Mouse (Mus musculus): ENCODE data around the gene Spata20.

Spata20 gene

DNA sequence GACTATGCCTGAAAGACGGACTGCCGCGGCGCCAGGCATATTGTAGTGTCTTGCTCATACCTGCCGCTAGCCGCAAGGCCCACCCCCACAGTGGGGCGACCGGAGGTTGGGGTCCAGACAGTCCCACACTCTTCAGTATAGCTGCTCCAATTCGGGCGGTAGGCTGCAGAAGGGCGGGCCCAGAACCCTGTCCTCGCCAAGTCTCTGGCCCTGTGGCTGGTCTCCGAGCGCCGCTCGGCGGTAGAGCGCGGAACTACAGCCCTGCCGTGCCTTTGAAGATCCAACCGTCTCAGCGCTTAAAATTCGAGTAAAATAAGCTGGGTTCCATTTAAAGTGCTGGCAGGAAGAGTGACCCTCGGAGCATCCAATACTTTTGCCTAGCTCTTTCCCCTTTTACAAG lies at the start of gene Spata20:
Gene Spata20, minus strand, starts transcription at position 179 of the 400 bp plus-strand sequence.
- peak; percentile 93 for DNase-seq

DNA sequence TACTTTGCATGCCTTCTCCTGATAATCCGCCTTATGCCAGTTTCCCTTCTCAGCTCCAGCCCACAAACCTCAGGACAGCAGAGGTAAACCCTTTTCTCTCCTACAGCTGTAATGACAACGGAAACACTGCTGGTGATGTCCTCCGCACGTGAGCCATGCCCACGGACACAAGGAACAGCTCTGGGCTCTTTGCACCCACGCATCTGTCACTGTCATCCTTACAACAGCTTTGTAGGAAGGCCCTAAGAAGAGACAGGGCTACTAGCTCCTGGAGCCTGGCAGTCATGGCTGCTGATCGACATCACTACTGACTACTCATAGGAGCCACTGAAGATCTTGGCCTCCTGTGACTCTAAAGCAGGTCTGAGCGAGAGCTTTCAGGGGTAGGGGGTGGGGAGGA lies 47.2 kb upstream of the Spata20 start:
- no peak for DNase-seq

DNA sequence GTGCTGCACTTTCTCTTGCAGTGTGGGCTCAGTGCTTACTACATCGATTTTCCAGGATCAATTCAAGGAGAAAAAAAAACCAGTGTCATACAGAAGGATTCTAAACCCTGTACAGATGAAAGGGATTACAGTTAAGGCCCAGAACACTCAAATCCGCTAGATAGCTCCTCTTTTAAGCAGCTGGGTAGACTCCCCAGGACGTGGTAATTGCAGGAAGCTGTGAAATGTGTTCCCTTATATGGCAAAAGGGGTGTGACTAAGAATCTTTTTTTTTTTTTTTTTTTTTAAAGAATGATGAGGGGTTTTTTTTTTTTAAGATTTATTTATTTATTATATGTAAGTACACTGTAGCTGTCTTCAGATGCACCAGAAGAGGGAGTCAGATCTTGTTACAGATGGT lies 42.9 kb upstream of the Spata20 start:
- DNase-seq: no peak

DNA sequence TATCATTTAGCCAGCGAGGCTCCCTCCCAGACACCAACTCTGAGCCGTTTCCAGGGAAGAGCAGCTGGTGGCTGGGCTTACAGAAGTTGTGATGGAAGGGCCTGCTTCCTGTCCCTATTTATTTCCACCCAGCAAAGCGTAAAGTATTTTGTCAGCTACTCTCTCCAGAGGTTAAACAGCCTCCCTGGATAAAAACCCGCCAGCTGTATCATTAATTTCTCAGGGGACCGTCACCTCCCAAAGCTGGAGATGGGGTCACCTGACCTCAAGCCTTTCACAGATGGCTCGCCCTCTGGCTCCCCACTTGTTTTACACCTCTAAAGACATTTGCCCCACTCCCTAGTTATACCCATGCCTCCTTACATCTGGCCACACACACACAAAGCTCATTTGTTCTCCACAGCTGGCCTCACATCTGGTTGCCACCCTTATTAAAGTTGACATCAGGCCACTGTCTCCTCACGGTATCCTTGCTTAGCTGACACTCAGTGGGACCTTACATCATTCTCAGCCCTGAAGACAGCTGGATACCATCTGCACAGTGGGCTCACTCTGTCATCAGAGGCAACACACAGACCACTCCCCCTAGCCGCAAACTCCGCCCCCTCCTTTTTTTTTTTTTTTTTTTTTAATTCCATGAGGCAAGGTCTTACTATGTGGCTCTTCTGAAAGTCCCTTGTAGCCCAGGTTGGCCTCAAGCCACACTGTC lies 40.3 kb upstream of the Spata20 start:
- no peak for DNase-seq

DNA sequence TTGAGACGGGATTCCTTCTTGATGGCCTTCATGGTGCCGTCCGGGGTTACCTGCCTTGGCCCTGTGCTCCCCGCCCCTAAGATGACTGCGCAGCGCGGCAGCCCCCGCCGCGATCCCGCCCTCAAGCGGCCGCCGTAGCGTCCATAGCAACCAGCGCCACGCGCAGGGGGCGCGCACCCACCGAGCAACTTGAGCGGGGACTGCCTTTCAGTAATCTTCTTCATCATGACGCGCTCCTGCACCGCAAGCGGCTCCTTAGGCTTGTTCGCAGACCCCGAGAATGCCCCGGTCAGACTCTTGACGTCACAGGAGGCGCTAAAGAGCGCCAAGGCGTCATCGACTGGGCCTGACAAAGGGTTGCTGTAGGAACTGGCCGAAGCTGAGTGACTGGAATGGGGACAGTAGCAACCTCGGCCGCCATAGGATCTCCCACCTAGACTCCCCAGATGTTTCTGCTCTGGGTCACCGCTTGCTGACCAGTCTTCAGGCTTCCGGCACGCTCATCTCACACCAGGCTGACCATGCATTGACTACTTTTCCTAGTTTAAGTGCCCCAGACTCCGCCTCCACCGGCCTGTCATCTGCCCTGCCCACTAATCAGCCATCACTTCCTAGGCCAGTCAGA lies 35.4 kb upstream of the Spata20 start, which contains the start of gene Mycbpap:
Gene Mycbpap, minus strand, starts transcription at position 524 of the 625 bp plus-strand sequence.
- DNase-seq: peak; percentile 81

DNA sequence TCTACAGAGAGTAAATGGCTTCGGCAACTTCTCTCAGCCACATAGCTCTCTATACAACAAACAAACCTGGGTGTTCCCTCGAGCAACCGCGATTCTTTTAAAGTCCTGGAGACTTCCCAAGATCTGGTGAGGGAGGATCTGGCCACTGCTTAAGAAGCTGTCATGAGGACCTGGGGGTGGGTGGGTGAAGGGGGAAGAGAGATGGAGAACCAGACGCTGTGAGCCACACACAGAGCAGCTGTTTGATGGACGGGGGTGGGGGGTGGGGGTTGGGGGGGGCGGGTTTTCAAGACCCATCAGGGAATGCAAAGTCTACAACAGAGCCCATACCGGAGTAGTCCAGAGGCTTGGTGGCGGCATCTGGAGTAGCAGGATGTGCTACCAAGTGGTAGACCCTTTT lies 27.5 kb upstream of the Spata20 start:
- DNase-seq: no peak

DNA sequence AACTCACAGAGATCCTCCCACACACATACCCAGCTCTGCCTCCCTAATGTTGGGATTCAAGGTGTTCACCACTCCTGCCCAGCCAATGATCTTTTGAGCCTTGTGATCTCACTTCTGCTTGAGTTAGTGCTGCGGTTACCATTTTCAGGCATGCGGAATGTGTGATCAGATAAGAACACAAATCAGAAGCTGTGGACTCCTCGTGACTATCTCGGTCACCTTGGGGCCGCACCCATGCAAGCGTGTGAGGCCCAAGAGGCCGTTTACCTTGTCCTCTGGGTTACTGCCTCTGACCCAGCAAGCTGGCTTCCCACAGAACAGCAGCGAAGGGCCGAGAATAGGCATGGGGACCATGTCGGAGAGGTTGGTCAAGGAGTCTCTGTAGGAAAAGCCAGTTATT lies 23.0 kb upstream of the Spata20 start:
- DNase-seq: no peak

DNA sequence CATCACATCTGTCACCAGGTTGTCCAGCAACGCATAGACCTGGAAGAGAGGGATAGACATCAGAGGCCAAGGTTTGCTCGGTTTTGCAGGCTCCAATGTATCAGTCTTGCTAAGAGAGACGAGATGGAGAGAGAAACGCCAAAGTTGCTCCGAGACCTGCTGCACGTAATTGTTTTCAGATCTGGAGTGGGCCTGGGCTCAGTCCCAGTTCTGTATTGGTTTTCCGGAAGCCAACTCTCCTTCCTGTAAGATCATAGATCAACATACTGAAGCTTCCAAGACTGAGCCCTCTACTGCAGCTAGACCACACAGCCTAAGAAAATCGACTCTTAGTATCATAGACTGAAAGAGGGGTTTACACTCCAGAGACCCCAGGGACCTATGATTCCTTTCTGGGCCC lies 15.5 kb upstream of the Spata20 start:
- DNase-seq: no peak

DNA sequence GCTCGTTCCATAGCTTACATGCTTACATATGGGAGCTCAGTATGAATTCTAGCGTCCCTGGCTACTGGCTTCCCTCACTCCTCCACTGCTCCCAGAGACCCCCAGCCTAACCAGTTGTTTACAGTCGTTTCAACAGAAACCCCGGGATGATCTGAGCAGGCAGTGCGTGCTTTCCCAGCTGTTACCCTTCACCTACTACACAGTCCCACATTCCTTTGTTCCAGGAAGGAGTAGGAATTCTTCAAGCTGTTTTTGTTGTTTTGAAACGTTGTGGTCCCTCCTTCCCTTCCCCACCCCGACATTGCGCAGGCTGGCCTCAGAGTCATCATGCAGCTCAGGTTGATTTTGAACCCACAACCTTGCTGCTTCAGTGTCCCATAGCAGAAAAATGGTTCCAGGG lies 14.4 kb upstream of the Spata20 start:
- DNase-seq: no peak

DNA sequence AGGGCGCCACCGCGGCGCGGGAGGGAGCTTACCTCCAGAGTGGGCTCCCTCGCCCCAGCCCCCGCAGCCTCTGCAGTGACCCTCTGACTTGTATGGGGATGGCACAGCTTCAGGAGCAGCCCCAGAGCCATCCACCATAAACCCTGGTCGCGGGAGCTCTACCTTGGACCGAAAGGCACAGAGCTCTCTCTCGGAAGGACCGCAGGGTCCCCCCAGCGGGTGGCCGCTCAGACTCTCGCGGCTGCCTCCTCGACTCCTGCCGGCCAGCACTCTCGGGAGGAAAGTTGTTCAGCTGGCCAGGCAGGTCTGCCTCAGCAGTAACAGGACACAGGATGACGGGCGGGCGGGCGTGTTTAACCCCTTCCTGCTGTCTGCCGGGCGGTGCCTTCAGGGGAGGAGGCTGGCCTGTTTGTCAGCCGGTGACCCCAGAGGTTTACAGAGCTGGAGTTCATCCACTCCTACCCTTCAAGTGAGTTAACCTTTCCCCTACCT lies 13.7 kb upstream of the Spata20 start, which contains the start of gene Epn3:
Gene Epn3, minus strand, starts transcription at position 314 of the 492 bp plus-strand sequence.
- peak; percentile 79 for DNase-seq

DNA sequence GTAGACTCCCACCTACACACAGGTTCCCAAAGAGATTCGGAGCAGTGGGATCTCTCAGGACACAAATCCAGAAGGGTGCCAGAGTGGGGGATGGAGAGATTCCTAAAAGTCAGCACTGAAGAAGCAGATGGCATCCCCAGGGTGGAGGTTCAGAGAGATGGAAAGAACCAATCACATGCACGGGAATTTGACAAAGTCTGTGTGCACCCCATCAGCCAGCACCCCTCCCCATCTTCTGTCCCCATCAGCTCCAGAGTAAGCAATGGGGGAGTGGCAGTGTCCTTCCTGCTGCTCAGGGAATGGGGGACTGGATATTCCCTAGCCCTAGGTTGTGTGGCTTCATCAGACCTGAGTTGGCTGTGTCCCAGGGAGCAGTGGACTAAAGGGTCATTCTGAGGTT lies 13.1 kb upstream of the Spata20 start:
- DNase-seq: no peak

DNA sequence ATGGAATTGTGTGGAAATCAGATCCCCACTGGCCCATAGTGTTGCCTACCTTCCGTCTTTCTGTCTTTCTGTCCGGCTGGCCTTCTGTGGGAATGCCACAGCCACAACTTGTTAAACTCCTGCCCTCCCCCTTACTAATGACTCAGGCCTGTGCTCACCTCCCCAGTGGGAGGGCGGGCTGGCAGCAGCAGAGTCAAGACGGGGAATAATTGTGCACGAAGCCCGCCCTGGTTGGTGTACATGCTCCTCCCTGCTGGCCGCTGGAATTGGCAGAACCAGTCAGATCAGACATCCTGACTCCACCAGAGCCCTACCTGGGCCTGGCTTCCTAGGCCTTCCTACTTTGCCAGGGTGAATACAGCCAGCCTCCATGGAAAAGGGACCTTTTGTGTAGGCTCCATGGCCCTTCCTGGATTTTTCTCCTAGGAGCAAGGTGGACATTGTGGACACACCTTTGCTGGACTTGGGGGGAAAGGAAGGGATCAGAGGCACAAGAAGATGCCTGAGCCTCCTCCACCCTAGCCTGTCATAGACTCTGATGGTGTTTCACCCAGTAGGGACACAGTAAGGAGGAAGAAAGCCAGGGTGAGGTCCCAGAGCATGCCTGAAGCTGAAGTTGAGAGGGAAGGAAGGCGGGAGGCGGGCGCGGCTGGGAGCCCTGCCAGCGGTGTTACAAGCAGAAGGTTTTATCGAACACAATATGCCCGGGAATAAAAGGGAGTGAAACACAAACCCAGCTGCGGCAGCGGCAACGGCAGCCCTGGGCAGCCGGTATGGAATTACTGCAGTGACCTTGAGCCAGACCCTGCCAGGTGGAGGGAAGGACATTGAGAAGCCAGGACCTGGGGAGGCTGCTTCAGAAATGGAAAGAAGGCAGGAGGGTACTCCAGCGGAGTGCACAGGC lies 12.4 kb upstream of the Spata20 start:
- peak; percentile 78 for DNase-seq

DNA sequence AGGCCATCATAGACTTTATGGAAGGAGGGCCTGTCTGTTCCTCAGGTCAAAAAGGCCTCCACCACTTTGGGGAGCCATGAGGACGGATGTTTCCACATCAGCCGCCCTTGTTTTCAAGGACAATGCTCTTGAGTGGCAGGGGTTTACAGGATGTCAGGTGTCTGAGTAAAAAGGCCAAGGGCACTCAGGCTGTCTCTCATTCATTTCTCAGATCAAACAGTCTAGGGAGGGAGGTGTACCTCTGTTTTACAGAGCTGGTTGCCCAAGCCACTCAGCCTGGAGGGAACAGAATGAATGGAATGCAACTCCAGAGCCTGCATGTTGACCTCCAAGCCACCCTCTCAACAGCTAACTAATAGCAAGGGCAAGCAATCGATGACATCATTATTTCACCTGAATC lies 9.4 kb upstream of the Spata20 start:
- DNase-seq: no peak

DNA sequence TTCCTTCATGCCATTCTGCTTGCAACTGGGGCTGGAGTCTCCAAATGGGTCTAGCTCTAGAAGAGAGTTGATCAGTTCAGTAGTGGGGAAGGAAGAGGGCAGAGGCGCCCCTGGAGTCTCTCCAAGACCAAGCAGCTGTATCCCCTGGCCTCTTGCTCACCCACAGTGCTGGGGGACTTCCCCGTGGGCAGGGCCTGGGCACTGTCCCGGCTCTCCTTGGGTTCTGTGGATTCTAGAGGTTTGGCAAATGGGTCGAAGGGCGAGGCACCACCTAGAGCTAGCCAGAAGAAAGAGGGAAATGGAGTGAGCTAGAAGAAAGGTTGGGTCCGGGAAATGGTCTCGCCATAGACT lies 5.7 kb upstream of the Spata20 start:
- no peak for DNase-seq

DNA sequence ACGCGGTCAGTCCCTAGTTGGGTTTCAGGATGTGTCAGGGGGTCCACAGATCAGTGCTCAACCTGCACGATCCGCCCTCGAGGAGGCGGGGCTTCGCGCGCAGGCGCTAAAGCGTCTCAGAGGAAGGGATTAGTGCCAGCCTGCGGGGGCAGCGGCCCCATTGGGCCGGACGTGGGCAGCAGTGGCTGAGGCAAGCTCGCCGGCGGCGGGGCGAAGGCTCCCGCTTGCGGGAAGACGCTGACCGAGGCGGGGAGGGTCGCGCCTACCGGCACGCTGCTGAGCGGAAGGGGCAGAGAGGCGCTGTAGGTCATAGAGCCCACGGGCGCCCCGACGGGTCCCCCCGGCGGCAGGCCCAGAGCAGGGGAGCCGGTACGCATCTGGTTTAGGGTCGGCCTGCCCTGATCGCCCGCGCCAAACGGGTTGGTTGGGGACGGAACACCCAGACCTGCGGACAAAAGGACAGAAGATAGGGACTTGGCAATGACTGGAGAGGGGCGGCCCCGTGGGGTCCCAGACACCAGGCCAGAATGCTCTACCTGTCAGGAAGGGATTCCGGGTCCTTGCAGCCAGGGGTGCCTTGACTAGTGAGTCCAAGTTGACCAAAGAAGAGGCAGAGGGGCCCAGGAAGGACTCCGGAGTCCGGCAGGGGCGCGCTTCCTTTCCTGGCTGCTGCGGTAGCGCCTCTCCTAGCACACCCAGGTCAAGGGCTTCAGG lies 5.2 kb upstream of the Spata20 start:
- DNase-seq: peak; percentile 75

DNA sequence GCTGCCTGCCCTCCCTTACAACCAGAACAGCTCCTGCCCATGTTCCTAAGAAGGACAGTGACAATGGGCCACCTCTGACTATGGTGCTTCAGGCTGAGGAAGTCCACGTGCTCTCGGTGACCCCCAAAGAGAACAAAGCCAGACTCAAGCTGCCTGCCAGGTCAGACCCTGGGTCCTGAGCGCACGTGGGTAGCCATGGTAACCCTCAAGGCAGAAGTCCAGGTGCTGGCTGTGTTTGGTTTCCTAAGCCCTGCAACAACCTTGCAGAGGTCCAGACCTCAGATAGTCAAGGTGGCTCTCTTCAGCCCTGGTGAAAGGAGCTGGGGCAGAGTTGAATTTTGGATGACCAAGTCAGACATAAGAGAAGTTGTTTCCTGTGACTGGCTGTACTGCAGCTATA lies 3.8 kb upstream of the Spata20 start:
- DNase-seq: no peak

DNA sequence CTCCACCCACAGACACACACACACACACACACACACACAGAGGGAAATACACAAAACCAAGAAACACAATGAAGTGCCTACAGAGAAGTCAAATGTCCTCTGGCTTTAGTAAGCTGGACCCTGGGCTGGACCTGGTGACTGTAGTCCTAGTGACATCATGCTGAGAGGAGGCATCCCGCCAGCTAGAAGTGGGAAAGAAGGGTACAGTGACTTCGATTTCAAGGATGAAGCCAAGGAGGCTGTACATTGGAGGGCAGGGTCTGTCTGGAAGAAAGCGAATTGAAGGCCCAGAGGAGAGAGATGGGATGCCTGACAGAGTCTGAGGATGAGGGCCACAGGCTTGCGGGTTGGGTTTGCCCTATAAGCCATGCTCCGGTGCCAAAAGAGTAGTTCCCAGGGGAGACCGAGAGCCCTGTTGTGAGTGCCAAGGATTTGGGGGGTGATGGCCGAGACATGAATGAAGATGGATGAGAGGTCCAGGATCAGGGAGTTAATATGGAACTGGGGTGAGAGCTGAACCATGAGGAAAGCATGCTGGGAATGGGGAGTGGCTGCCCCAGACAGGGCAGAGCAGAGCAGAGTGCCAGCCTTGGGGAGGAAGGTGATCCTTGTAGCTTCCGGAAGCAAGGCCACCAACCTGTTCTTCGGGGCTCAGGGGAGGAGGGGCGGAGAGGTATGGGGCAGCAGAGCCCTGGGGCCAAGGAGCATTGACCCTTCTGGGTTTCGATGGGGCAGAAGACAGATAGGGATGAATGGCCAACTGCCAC lies 3.0 kb upstream of the Spata20 start:
- DNase-seq: no peak

DNA sequence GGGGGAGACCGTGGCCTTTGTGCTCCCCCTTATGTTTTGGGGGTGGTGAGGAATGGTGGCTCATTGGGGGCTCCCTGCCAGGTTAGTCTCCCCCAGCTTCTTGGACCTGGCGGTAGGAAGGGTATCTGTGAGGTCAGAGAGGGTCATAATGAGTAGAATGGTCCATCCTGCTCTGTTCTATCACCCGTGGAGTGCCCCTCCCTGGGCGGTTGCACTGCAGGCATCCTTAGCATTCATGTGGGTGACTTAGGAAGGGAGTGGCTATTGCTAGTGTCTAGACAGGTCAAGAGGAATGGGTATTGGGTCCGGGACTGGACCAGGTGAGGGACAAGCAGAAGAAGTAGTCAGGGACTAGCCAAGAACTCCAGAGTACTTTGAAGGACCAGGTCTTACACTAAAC lies 756 bp downstream of the Spata20 start:
- DNase-seq: no peak

DNA sequence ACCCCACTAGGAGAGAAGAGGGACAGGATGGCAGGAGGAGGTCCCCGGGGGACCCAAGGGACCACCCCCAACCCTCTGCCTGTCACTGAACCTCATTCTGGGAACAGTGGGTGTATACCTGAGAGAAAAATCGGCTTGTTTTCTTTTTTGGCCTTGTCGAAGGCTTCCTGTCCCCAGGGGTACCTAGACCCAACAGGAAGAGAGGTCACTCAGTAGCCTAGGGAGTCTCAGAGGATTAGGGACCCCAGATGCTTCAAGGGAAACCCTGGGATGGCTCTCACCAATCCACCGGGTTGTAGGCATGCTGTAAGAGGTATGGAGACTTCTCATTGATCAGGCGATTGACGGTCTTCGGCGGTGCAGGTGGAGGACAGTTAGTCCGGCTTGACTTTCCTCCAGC lies 1.3 kb downstream of the Spata20 start:
- no peak for DNase-seq

DNA sequence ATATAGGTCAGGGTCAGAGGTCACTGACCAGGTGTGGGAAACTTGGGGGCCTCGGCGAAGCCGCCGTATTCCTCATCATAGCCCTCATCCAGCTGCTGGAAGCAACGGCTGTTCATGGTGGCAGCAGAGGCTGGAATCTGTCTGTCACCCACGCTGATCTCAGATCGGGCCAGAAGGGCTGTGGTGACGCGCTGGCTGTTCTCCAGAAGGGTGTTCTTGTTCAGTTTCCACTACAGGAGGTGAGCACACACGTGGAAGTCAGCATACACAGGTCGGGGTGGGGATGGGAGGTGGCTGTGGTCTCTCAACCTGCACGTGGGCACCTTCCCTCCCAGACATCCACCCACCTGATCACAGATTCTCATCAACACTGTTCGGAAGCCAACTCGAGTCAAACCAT lies 2.1 kb downstream of the Spata20 start:
- DNase-seq: no peak

DNA sequence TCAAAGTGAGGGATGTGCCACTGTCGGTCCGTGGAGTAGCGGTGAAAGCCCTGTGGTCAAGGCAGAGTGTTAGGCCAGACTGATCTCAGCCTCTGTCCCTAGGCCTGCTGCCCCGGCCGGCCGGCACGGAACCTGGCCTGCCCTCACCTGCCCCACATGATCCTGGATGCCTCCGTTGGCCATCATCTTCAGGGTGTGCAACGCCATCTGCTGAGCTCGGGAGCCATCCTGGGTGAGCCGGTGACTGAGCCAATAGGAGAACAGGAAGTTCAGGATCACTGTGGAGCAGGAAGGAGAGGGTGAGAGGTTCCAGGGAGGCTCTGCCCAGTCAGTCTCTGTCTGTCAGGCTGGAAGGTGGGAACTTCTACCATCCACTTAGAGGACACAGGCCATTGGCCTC lies 2.5 kb downstream of the Spata20 start:
- no peak for DNase-seq

DNA sequence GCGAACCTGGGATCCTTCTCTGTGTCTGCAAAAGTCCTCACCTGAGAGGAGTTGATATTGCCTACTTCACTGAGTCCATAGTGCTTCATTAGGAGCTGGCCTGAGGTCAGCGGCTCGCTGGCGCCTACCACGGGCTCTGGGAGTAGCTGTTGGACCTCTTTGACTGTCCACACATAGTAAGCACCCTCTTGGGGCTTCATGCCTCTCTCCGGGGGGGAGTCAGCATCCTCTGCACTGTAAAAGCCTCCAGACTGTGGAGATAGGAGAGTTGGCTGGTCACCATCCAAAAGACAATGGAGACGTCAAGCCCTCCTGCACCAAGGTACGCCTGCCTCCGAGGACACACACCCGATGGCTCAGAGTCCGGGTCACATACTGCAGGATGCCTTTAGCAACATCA lies 3.2 kb downstream of the Spata20 start:
- DNase-seq: no peak
